8 mouse cellular contexts compared by ENCODE assay signal in the genomic region with DNA sequence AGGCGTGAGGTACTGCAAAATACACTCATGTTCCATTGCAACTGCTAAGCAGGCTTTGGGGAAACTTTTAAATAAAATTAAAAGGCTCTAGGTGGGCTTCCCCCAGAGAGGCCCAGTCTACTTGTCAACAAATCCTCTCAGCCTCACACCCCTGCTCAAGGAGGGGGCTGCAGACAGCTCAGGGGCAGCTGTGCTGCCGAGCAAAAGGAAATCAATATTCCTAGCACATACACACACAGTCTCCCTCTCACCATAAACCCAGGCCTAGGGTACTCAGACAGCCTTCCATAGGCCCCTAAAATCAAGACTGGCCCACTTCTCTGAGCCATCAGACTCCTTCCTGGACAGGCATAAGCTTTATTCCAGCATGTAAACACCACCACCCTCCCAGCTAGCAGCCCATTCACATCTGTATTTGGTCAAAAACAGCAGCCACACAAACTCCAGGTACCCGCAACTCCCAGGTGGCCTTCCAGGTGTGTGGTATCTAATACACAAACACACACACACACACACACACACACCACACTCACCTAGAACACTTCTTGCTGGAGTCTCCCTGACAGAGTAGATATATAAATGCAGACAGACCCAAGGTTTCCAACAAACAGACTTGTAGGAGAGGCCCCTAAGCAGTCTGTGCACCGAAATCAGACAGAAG.
DNase-seq lines count a peak whose midpoint lies in the region; ATAC-seq and TF ChIP-seq lines count a peak whose summit lies in the region.

No protein-coding gene starts in this region.

- H3K27ac ChIP-seq in kidney, adult 2 months (ENCODE audit: insufficient read depth, low read depth, low read length), result peak overlapping the region; percentile 81; the same call in 1 of the 2 replicates
- H3K27ac ChIP-seq in bone marrow, adult 2 months (ENCODE audit: control insufficient read depth, insufficient read depth, low read depth, low read length, poor library complexity), result peak overlapping the region; percentile 65
- peak overlapping the region; percentile 83 for H3K27ac ChIP-seq in heart, postnatal 0 days (ENCODE audit: low read depth)
- peak overlapping the region; percentile 32 for H3K27ac ChIP-seq in macrophage

- no peak for TF ChIP-seq CTCF in kidney, adult 2 months (conservative IDR thresholded peaks at IDR 0.05; ENCODE audit: insufficient read depth, insufficient read length, low read depth, low read length)
- TF ChIP-seq CTCF in bone marrow, adult 2 months (IDR thresholded peaks at IDR 0.05; ENCODE audit: control insufficient read depth, insufficient read depth, low read length), result no peak
- TF ChIP-seq CTCF in heart, postnatal 0 days (IDR thresholded peaks at IDR 0.05; ENCODE audit: low read depth), result no peak

- WGBS in kidney, adult 2 months, result 43% methylated on average over 4 of the region's 4 CpGs
- WGBS in bone marrow, adult 2 months, result 61% methylated on average over 4 of the region's 4 CpGs
- WGBS in heart, postnatal 0 days, result 50% methylated on average over 4 of the region's 4 CpGs
- WGBS in macrophage (ENCODE audit: missing documents), result 76% methylated on average over 4 of the region's 4 CpGs

- no peak for DNase-seq in kidney, adult 2 months
- no peak for DNase-seq in kidney, adult 9 months
- DNase-seq in heart, postnatal 0 days (ENCODE audit: low spot score), result no peak
- no peak for DNase-seq in urinary bladder, adult 18-20 months (ENCODE audit: low spot score in 2 of 2)
- no peak for DNase-seq in layer of hippocampus, postnatal 10 days (ENCODE audit: low spot score in 2 of 2)
- no peak for DNase-seq in thymus, postnatal 36 days

- no peaks in the 10 kb centered on the region for H3K9me3 ChIP-seq in heart, postnatal 0 days (replicated peaks; ENCODE audit: control insufficient read depth, low read length)

- H3K27me3 ChIP-seq in kidney, adult 2 months (replicated peaks; ENCODE audit: control insufficient read depth, insufficient read depth, low read length), result no peaks in the 10 kb centered on the region
- no peaks in the 10 kb centered on the region for H3K27me3 ChIP-seq in heart, postnatal 0 days (ENCODE audit: control insufficient read depth, insufficient read depth, low read length)

- H3K9ac ChIP-seq in heart, postnatal 0 days (replicated peaks; ENCODE audit: low read depth, low read length), result peak overlapping the region; percentile 85

- TF ChIP-seq POLR2A in kidney, adult 2 months (IDR thresholded peaks at IDR 0.05; ENCODE audit: low read depth, low read length), result no peak
- no peak for TF ChIP-seq POLR2A in bone marrow, adult 2 months (IDR thresholded peaks at IDR 0.05; ENCODE audit: borderline replicate concordance, control insufficient read depth, low read depth, low read length)

- peak overlapping the region; percentile 85 for H3K4me2 ChIP-seq in heart, postnatal 0 days (ENCODE audit: low read depth, low read length)

- no peak for TF ChIP-seq EP300 in heart, postnatal 0 days (IDR thresholded peaks at IDR 0.05; ENCODE audit: low read depth)

- peaks cover 95% of the 10 kb centered on the region for H3K79me2 ChIP-seq in macrophage (ENCODE audit: inconsistent target)

- H3K4me3 ChIP-seq in kidney, adult 2 months (ENCODE audit: insufficient read depth, low read depth, low read length), result peak overlapping the region; percentile 88
- peak overlapping the region; percentile 72 for H3K4me3 ChIP-seq in bone marrow, adult 2 months (replicated peaks; ENCODE audit: control insufficient read depth, low read depth, low read length)
- peak overlapping the region; percentile 68 for H3K4me3 ChIP-seq in heart, postnatal 0 days (ENCODE audit: low read depth, low read length)
- H3K4me3 ChIP-seq in macrophage (ENCODE audit: inconsistent target), result peak overlapping the region; percentile 49

- peaks cover 67% of the 10 kb centered on the region for H3K4me1 ChIP-seq in kidney, adult 2 months (ENCODE audit: control insufficient read depth, insufficient read depth, low read length)
- peaks cover 9% of the 10 kb centered on the region for H3K4me1 ChIP-seq in bone marrow, adult 2 months (ENCODE audit: control insufficient read depth, insufficient read depth, low read length)
- peaks cover 71% of the 10 kb centered on the region for H3K4me1 ChIP-seq in heart, postnatal 0 days (ENCODE audit: control insufficient read depth, insufficient read depth)

- no peak for ATAC-seq in heart, postnatal 0 days (ENCODE audit: insufficient read depth, low read depth)

- no peaks in the 10 kb centered on the region for H3K36me3 ChIP-seq in kidney, adult 2 months (ENCODE audit: control insufficient read depth, insufficient read depth, low read length)
- H3K36me3 ChIP-seq in heart, postnatal 0 days (replicated peaks; ENCODE audit: control insufficient read depth, insufficient read depth, low read length), result no peaks in the 10 kb centered on the region; the same call in 1 of the 2 replicates
- no peaks in the 10 kb centered on the region for H3K36me3 ChIP-seq in macrophage (ENCODE audit: inconsistent target)

Comparison
In these comparisons a context has a peak if more than half of its experiments do, and no peak if none do; other contexts are left out.
1. H3K27ac ChIP-seq: peak in every context shown above with its lines; median percentile 83 in heart, postnatal 0 days; 81 in kidney, adult 2 months; 65 in bone marrow, adult 2 months; 32 in macrophage.